Mouse (Mus musculus) neural tube, embryonic 12.5 days (tissue): ENCODE results near the gene Notch3. TPM values are rescaled to one million over a fixed set of nuclear protein-coding genes. Genes with fewer than 3 reads are reported as not detected.
"Not testable (repeated sequence)": the region's sequence is repeated elsewhere in the genome, so short reads cannot be mapped to it uniquely, and the experiment has no call there.

Source experiments
- ATAC-seq: fragments of 200-750 bp; cut with Nextera tagmentation; 2 replicates; pipeline ENCODE4 v1.8.0; 2017; ENCODE audit warnings: low read depth, mild to moderate bottlenecking, moderate TSS enrichment, moderate library complexity; ENCODE audit not compliant: low FRiP score
- H3K27ac ChIP-seq: fragments of 300-500 bp; sonication (generic); 2 replicates; pipeline ENCODE4 v1.5.1; 2016
- H3K27me3 ChIP-seq: fragments of 300-500 bp; sonication (generic); replicated peaks from 2 replicates; pipeline ENCODE4 v1.6.1; 2016; ENCODE audit warnings: mild to moderate bottlenecking
- H3K36me3 ChIP-seq: fragments of 300-500 bp; sonication (generic); 2 replicates; pipeline ENCODE4 v1.6.1; 2016; ENCODE audit warnings: mild to moderate bottlenecking
- H3K4me1 ChIP-seq: fragments of 300-500 bp; sonication (generic); 2 replicates; pipeline ENCODE4 v1.6.1; 2016
- H3K4me2 ChIP-seq: fragments of 300-500 bp; sonication (generic); replicated peaks from 2 replicates; pipeline ENCODE4 v1.6.1; 2016; ENCODE audit warnings: mild to moderate bottlenecking
- H3K4me3 ChIP-seq: fragments of 300-500 bp; sonication (generic); 2 replicates; pipeline ENCODE4 v1.5.1; 2016
- H3K9ac ChIP-seq: fragments of 300-500 bp; sonication (generic); 2 replicates; pipeline ENCODE4 v1.6.1; 2016; ENCODE audit warnings: mild to moderate bottlenecking
- H3K9me3 ChIP-seq: fragments of 300-500 bp; sonication (generic); 2 replicates; pipeline ENCODE4 v1.6.1; 2016; ENCODE audit warnings: mild to moderate bottlenecking
- WGBS: fragments of 180-500 bp; shearing (Covaris S2); methylation state at CpG from one replicate; pipeline ENCODE4 v1.1.7; 2016; 5-methylcytosine and 5-hydroxymethylcytosine counted together
- polyA plus RNA-seq: library from polyadenylated mRNA; unstranded; fragments of >200 nt; fragmentation: Nextera tagmentation; extraction: Ambion mirVana; gene quantifications from 2 replicates; pipeline ENCODE4 v1.2.1, GENCODE M21; 2016

The Notch3 gene
- polyA plus RNA-seq, 1 experiment from 2014 or later: 17.3 TPM

DNA sequence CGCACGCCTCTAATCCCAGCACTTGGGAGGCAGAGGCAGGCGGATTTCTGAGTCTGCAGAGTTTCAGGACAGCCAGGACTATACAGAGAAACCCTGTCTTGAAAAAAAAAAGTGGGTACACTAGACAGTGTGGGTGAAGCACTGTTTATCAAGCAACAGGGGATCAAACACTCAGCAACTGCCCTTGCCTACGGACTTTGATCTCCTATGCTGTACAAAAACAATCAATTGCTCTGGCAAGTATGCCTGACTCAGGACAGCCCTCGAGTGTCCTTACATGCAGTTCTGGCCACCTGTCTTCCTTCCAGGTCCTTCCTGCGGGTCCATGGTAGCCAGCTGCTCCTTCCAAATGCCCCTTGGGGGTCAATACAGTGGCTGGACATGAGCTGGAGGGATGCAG lies 67.7 kb downstream of the Notch3 start:
- not testable (repeated sequence) for ATAC-seq, H3K4me3 ChIP-seq, H3K27ac ChIP-seq, H3K9ac ChIP-seq, H3K4me2 ChIP-seq, H3K9me3 ChIP-seq, H3K4me1 ChIP-seq, H3K36me3 ChIP-seq
- 85% methylated on average over 6 of the region's 6 CpGs for WGBS
- peaks cover 23% of the 10 kb centered on the region for H3K27me3 ChIP-seq

- H3K27me3 ChIP-seq: peaks cover 23% of the 10 kb centered on the region
- H3K36me3 ChIP-seq: no peaks in the 10 kb centered on the region
- H3K4me2 ChIP-seq: no peak overlapping the region
- H3K4me1 ChIP-seq: peaks cover 8% of the 10 kb centered on the region
- no peak overlapping the region for H3K27ac ChIP-seq
- peaks cover 4% of the 10 kb centered on the region; the same call in 1 of the 2 replicates for H3K9me3 ChIP-seq
- no peak for ATAC-seq
- H3K4me3 ChIP-seq: no peak overlapping the region
- 56% methylated on average over 1 of the region's 1 CpGs for WGBS
- H3K9ac ChIP-seq: no peak overlapping the region
Measured at GRCm38 (mm10) chr17:32097676-32098075, 69.0 kb downstream of the Notch3 start.

DNA sequence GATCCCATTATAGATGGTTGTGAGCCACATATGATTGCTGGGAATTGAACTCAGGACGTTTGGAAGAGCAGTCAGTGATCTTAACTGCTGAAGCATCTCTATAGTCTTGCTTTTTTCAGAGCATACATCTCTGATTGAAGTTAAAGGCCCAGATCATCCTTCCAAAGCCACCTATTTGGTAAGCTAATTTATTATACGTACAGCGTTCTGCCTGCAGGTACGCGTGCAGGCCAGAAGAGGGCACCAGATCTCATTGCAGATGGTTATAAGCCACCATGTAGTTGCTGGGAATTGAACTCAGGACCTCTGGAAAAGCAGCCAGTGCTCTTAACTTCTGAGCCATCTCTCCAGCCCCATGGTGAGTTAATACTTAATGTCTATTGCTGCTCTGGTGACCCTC lies 73.8 kb downstream of the Notch3 start:
- no peak overlapping the region for H3K9ac ChIP-seq
- H3K9me3 ChIP-seq: peaks cover 4% of the 10 kb centered on the region; the same call in 1 of the 2 replicates
- no peaks in the 10 kb centered on the region for H3K36me3 ChIP-seq
- 78% methylated on average over 5 of the region's 5 CpGs for WGBS
- H3K4me2 ChIP-seq: no peak overlapping the region
- H3K4me1 ChIP-seq: peaks cover 11% of the 10 kb centered on the region
- peaks cover 6% of the 10 kb centered on the region; the same call in 1 of the 2 replicates for H3K27me3 ChIP-seq
- ATAC-seq: no peak
- no peak overlapping the region for H3K4me3 ChIP-seq
- no peak overlapping the region for H3K27ac ChIP-seq

GRCm38 (mm10) chr17:32092241-32092619 lies 74.4 kb downstream of the Notch3 start:
- no peak overlapping the region for H3K27ac ChIP-seq
- WGBS: 92% methylated on average over 1 of the region's 1 CpGs

GRCm38 (mm10) chr17:32091364-32092240 lies 75.0 kb downstream of the Notch3 start:
- peak; percentile 93 for ATAC-seq
- 5% methylated on average over 15 of the region's 16 CpGs for WGBS
- not testable (repeated sequence) for H3K36me3 ChIP-seq, H3K27me3 ChIP-seq, H3K9me3 ChIP-seq, H3K27ac ChIP-seq
- Histone ChIP-seq H3K4me3 (peak overlapping the region; percentile 16; the same call in 1 of the 2 replicates), H3K4me2 (peak overlapping the region; percentile 57), H3K4me1 (peaks cover 11% of the 10 kb centered on the region), H3K9ac (0 out of 2 replicates have a peak overlapping the region, but pooled peaks have one; percentile 17)

More at GRCm38 (mm10) chr17:32092241-32092619, 74.4 kb downstream of the Notch3 start:
- Histone ChIP-seq H3K27me3 (no peaks in the 10 kb centered on the region; the same call in 1 of the 2 replicates), H3K4me3 (no peak overlapping the region), H3K36me3 (no peaks in the 10 kb centered on the region), H3K9ac (no peak overlapping the region), H3K9me3 (peaks cover 4% of the 10 kb centered on the region; the same call in 1 of the 2 replicates), H3K4me2 (no peak overlapping the region), H3K4me1 (peaks cover 11% of the 10 kb centered on the region)
- ATAC-seq: no peak

DNA sequence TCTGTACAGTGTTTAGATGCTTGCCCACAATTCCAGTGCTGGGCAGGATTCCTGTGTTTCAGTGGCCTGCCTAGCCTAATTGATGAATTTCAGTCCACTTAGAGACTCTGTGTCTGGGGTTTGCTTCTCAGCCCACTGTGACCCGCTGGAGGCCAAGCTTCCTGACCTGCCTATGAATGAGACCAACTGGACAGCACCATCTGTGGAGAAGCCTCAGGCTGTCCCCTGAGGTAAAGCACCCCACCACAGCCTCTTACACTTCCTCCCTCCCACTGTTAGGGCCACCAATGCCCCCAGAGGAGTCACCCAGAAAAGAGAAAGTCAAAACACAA lies 75.7 kb downstream of the Notch3 start:
- Histone ChIP-seq H3K4me3 (peak overlapping the region; percentile 16; the same call in 1 of the 2 replicates), H3K27me3 (no peaks in the 10 kb centered on the region; the same call in 1 of the 2 replicates), H3K4me2 (peak overlapping the region; percentile 57), H3K9me3 (peaks cover 4% of the 10 kb centered on the region; the same call in 1 of the 2 replicates), H3K4me1 (peaks cover 11% of the 10 kb centered on the region), H3K36me3 (no peaks in the 10 kb centered on the region), H3K27ac (no peak overlapping the region), H3K9ac (0 out of 2 replicates have a peak overlapping the region, but pooled peaks have one; percentile 17)
- peak; percentile 63 for ATAC-seq
- WGBS: 17% methylated on average over 1 of the region's 1 CpGs

- H3K4me1 ChIP-seq: peaks cover 11% of the 10 kb centered on the region
- H3K9ac ChIP-seq: no peak overlapping the region
- no peaks in the 10 kb centered on the region for H3K36me3 ChIP-seq
- H3K4me2 ChIP-seq: no peak overlapping the region
- H3K4me3 ChIP-seq: no peak overlapping the region
- no peak for ATAC-seq
- no peaks in the 10 kb centered on the region for H3K27me3 ChIP-seq
- WGBS: 94% methylated on average over 2 of the region's 2 CpGs
- H3K9me3 ChIP-seq: no peaks in the 10 kb centered on the region
- H3K27ac ChIP-seq: no peak overlapping the region
Measured at GRCm38 (mm10) chr17:32087069-32087468, 79.6 kb downstream of the Notch3 start.

- Histone ChIP-seq H3K4me1 (no peaks in the 10 kb centered on the region), H3K9ac (no peak overlapping the region), H3K4me2 (no peak overlapping the region), H3K9me3 (no peaks in the 10 kb centered on the region), H3K4me3 (no peak overlapping the region), H3K27me3 (no peaks in the 10 kb centered on the region), H3K36me3 (no peaks in the 10 kb centered on the region), H3K27ac (no peak overlapping the region)
- 93% methylated on average over 2 of the region's 2 CpGs for WGBS
- ATAC-seq: no peak
Measured at GRCm38 (mm10) chr17:32083351-32083750, 83.3 kb downstream of the Notch3 start.

DNA sequence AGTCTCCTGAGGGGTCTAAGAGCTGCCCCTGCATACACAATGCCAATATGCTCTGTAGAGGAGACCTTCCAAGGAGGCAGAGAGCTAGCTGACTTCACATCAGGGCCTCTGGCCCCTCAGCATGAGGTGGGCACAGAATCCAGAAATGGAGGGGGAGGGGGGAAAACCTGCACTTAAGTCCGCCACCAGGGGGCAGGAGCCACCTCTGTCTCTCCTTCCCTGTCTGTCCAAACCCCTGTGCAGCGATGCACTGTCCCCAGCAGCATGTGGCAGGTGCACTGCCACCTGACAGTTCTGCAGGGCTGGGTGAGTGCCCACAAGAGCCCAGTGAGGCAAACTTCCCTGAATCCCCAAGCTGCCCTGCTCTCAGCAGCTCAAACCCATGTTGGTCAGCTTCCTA lies 91.5 kb downstream of the Notch3 start:
- Histone ChIP-seq H3K9ac (no peak overlapping the region), H3K27me3 (0 out of 2 replicates have a peak, but pooled peaks cover 2% of the 10 kb centered on the region), H3K9me3 (peaks cover 3% of the 10 kb centered on the region; the same call in 1 of the 2 replicates), H3K4me3 (no peak overlapping the region), H3K36me3 (no peaks in the 10 kb centered on the region), H3K27ac (no peak overlapping the region), H3K4me2 (no peak overlapping the region), H3K4me1 (no peaks in the 10 kb centered on the region)
- 2% methylated on average over 2 of the region's 2 CpGs for WGBS
- ATAC-seq: 0 out of 2 replicates have a peak, but pooled peaks have one; percentile 48

DNA sequence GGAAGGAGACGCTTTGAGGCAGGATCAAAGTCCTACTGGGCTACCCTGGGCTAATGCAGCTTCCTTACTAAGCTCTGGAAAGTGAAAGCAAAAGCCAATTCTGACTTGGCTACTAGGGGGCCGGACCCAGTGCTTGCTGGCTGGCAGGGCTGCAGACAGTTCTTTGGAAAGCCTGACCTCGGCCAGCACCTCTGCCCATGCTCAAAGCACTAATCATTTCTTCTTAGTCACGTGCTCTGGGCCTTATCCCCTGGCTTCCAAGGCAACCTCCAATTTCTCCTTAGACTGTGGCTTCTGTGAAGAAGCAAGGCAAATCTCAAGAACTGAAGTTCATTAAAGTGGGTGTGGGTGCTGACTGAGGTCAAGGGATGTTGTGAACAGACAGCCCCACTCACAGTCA lies 92.0 kb downstream of the Notch3 start:
- no peak overlapping the region for H3K9ac ChIP-seq
- H3K27me3 ChIP-seq: 0 out of 2 replicates have a peak, but pooled peaks cover 2% of the 10 kb centered on the region
- peaks cover 8% of the 10 kb centered on the region for H3K9me3 ChIP-seq
- WGBS: 65% methylated on average over 4 of the region's 4 CpGs
- H3K4me1 ChIP-seq: no peaks in the 10 kb centered on the region
- no peak for ATAC-seq
- H3K36me3 ChIP-seq: no peaks in the 10 kb centered on the region
- H3K4me2 ChIP-seq: no peak overlapping the region
- H3K4me3 ChIP-seq: no peak overlapping the region
- no peak overlapping the region for H3K27ac ChIP-seq

GRCm38 (mm10) chr17:32073359-32073758 lies 93.3 kb downstream of the Notch3 start:
- no peak for ATAC-seq
- peaks cover 9% of the 10 kb centered on the region for H3K9me3 ChIP-seq
- no peak overlapping the region for H3K4me3 ChIP-seq
- no peak overlapping the region for H3K27ac ChIP-seq
- no peaks in the 10 kb centered on the region for H3K36me3 ChIP-seq
- 0 out of 2 replicates have a peak, but pooled peaks cover 2% of the 10 kb centered on the region for H3K27me3 ChIP-seq
- H3K9ac ChIP-seq: no peak overlapping the region
- 2% methylated on average over 2 of the region's 2 CpGs for WGBS
- H3K4me2 ChIP-seq: no peak overlapping the region
- H3K4me1 ChIP-seq: no peaks in the 10 kb centered on the region
